ENCODE assay signal across 25 mouse cellular contexts in the genomic region with DNA sequence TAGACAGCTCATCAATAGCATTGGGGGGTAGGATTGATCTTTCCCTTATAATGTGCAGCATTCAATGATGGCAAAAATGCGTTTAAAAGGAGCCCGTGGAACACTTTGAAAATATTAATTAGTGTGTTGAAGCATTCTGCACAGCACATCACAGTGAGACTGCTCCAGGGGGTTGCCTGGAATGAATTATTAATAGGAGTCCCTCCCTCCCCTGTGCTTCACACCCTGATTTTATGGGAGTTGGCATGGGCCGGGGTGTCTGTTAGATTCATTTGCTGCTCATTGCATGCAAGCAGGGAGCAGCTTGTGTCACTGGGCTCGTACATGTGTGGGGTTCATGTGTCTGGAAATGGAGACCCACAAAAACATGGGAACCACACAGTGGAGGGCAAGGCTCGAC.
DNase-seq lines count a peak whose midpoint lies in the region; ATAC-seq lines count a peak whose summit lies in the region.
"Had no signal": no experiment of that assay in that cellular context is flagged by ENCODE, and none has a peak within 500 bp of the region (broad histone marks: within the 10 kb centered on the region; RNA-seq: fewer than 3 reads in every experiment).

No protein-coding gene starts in this region.

- no peak for DNase-seq in midbrain, embryonic 10.5 days (ENCODE audit: low spot score)
- no peak for DNase-seq in neural tube, embryonic 10.5 days (ENCODE audit: extremely low spot score, low spot score)
- DNase-seq in frontal cortex, postnatal 25 days (ENCODE audit: low spot score in 2 of 2) = no peak
- DNase-seq: adrenal gland, adult 8-10 months; adrenal gland, postnatal 25 days; cerebellum, adult 18-20 months; cerebellum, adult 9-10 months; cerebellum, postnatal 14 days; forebrain, postnatal 0 days; gastrocnemius, postnatal 25 days; heart, adult 18-20 months; heart, postnatal 10 days; heart, postnatal 36 days had no signal

- peaks cover 19% of the 10 kb centered on the region for H3K27me3 ChIP-seq in midbrain, embryonic 12.5 days
- H3K27me3 ChIP-seq in midbrain, embryonic 10.5 days (ENCODE audit: low read depth, poor library complexity, severe bottlenecking) = peaks cover 17% of the 10 kb centered on the region
- no peaks in the 10 kb centered on the region; the same call in none of the 2 replicates for H3K27me3 ChIP-seq in neural tube, embryonic 13.5 days
- H3K27me3 ChIP-seq in neural tube, embryonic 15.5 days (replicated peaks) = no peaks in the 10 kb centered on the region
- H3K27me3 ChIP-seq: embryonic facial prominence, embryonic 15.5 days had no signal

- WGBS in midbrain, embryonic 12.5 days = 72% methylated on average over 5 of the region's 5 CpGs
- 84% methylated on average over 5 of the region's 5 CpGs for WGBS in midbrain, embryonic 10.5 days
- 39% methylated on average over 5 of the region's 5 CpGs for WGBS in neural tube, embryonic 13.5 days
- WGBS in neural tube, embryonic 15.5 days = 30% methylated on average over 5 of the region's 5 CpGs

- H3K4me2 ChIP-seq in midbrain, embryonic 12.5 days (replicated peaks) = no peak overlapping the region
- no peak overlapping the region for H3K4me2 ChIP-seq in neural tube, embryonic 13.5 days
- H3K4me2 ChIP-seq in neural tube, embryonic 15.5 days = no peak overlapping the region
- H3K4me2 ChIP-seq: embryonic facial prominence, embryonic 12.5 days; embryonic facial prominence, embryonic 15.5 days; heart, embryonic 12.5 days; heart, embryonic 15.5 days; hindbrain, embryonic 13.5 days had no signal

- no peaks in the 10 kb centered on the region for H3K9me3 ChIP-seq in midbrain, embryonic 12.5 days
- no peaks in the 10 kb centered on the region for H3K9me3 ChIP-seq in midbrain, embryonic 10.5 days (replicated peaks)
- no peaks in the 10 kb centered on the region for H3K9me3 ChIP-seq in neural tube, embryonic 13.5 days
- H3K9me3 ChIP-seq in neural tube, embryonic 15.5 days (replicated peaks) = no peaks in the 10 kb centered on the region
- H3K9me3 ChIP-seq: embryonic facial prominence, embryonic 12.5 days; embryonic facial prominence, embryonic 15.5 days; heart, embryonic 12.5 days; heart, embryonic 15.5 days; hindbrain, embryonic 10.5 days; hindbrain, embryonic 13.5 days had no signal

- no peaks in the 10 kb centered on the region for H3K36me3 ChIP-seq in midbrain, embryonic 12.5 days
- H3K36me3 ChIP-seq in midbrain, embryonic 10.5 days = no peaks in the 10 kb centered on the region
- no peaks in the 10 kb centered on the region for H3K36me3 ChIP-seq in neural tube, embryonic 13.5 days
- no peaks in the 10 kb centered on the region for H3K36me3 ChIP-seq in neural tube, embryonic 15.5 days
- H3K36me3 ChIP-seq: embryonic facial prominence, embryonic 12.5 days; embryonic facial prominence, embryonic 15.5 days; heart, embryonic 12.5 days; heart, embryonic 15.5 days; hindbrain, embryonic 10.5 days; hindbrain, embryonic 13.5 days had no signal

- peak overlapping the region; percentile 46; the same call in 1 of the 2 replicates for H3K27ac ChIP-seq in midbrain, embryonic 12.5 days (replicated peaks)
- no peak overlapping the region for H3K27ac ChIP-seq in midbrain, embryonic 10.5 days (replicated peaks)
- peak overlapping the region; percentile 52 for H3K27ac ChIP-seq in neural tube, embryonic 13.5 days (replicated peaks)
- H3K27ac ChIP-seq in neural tube, embryonic 15.5 days (replicated peaks) = peak overlapping the region; percentile 4; the same call in 1 of the 2 replicates
- H3K27ac ChIP-seq: embryonic facial prominence, embryonic 12.5 days; embryonic facial prominence, embryonic 15.5 days; heart, embryonic 15.5 days; hindbrain, embryonic 10.5 days had no signal

- no peak overlapping the region for H3K9ac ChIP-seq in midbrain, embryonic 12.5 days (replicated peaks)
- H3K9ac ChIP-seq in neural tube, embryonic 13.5 days = no peak overlapping the region
- no peak overlapping the region for H3K9ac ChIP-seq in neural tube, embryonic 15.5 days (replicated peaks)
- H3K9ac ChIP-seq: embryonic facial prominence, embryonic 12.5 days; embryonic facial prominence, embryonic 15.5 days; forebrain, postnatal 0 days; heart, embryonic 12.5 days; heart, embryonic 15.5 days; hindbrain, embryonic 13.5 days had no signal

- no peak for ATAC-seq in midbrain, embryonic 12.5 days (ENCODE audit: low FRiP score, low read depth)
- no peak for ATAC-seq in neural tube, embryonic 13.5 days (ENCODE audit: low read depth)
- ATAC-seq in neural tube, embryonic 15.5 days (ENCODE audit: low FRiP score) = no peak
- ATAC-seq: activated CD4-positive, CD25-positive, alpha-beta regulatory T cell, adult 4 months; CD4-positive, CD25-positive, alpha-beta regulatory T cell, adult 4 months; forebrain, embryonic 14.5 days; forebrain, postnatal 0 days had no signal

- peaks cover 13% of the 10 kb centered on the region for H3K4me1 ChIP-seq in midbrain, embryonic 12.5 days
- H3K4me1 ChIP-seq in midbrain, embryonic 10.5 days = peaks cover 24% of the 10 kb centered on the region
- H3K4me1 ChIP-seq in neural tube, embryonic 13.5 days (replicated peaks) = peaks cover 47% of the 10 kb centered on the region
- H3K4me1 ChIP-seq in neural tube, embryonic 15.5 days = peaks cover 40% of the 10 kb centered on the region
- H3K4me1 ChIP-seq: heart, embryonic 12.5 days; heart, embryonic 15.5 days had no signal

- no peak overlapping the region for H3K4me3 ChIP-seq in midbrain, embryonic 12.5 days
- H3K4me3 ChIP-seq in midbrain, embryonic 10.5 days = no peak overlapping the region
- H3K4me3 ChIP-seq in neural tube, embryonic 13.5 days = no peak overlapping the region
- no peak overlapping the region for H3K4me3 ChIP-seq in neural tube, embryonic 15.5 days (replicated peaks)
- H3K4me3 ChIP-seq: embryonic facial prominence, embryonic 12.5 days; embryonic facial prominence, embryonic 15.5 days; heart, embryonic 12.5 days; heart, embryonic 15.5 days; hindbrain, embryonic 10.5 days; hindbrain, embryonic 13.5 days had no signal
